Mouse (Mus musculus): ENCODE results near the gene Dennd1b.
A peak's percentile ranks its signal among the peaks of the same experiment; 100 is the strongest.

Dennd1b gene

GRCm38 (mm10) chr1:138963161-138963867 lies at the start of gene Dennd1b:
Gene Dennd1b, plus strand, starts transcription at chr1:138963435.
- DNase-seq (ENCODE audit: low spot score in 2 of 2), result peak; percentile 41 to 57

- DNase-seq (ENCODE audit: low spot score in 2 of 2), result no peak
Observed at GRCm38 (mm10) chr1:138915596-138915995, 47.6 kb upstream of the Dennd1b start.

- no peak for DNase-seq (ENCODE audit: low spot score in 2 of 2)
Observed at GRCm38 (mm10) chr1:138919601-138920000, 43.6 kb upstream of the Dennd1b start.

- DNase-seq (ENCODE audit: low spot score in 2 of 2), result no peak
Observed at GRCm38 (mm10) chr1:138920082-138920481, 43.2 kb upstream of the Dennd1b start.

GRCm38 (mm10) chr1:138920799-138921198 lies 42.4 kb upstream of the Dennd1b start:
- DNase-seq (ENCODE audit: low spot score in 2 of 2), result no peak

- no peak for DNase-seq (ENCODE audit: low spot score in 2 of 2)
Observed at GRCm38 (mm10) chr1:138922886-138923285, 40.3 kb upstream of the Dennd1b start.

- no peak for DNase-seq (ENCODE audit: low spot score in 2 of 2)
Observed at GRCm38 (mm10) chr1:138924282-138924681, 39.0 kb upstream of the Dennd1b start.

GRCm38 (mm10) chr1:138928671-138929483 lies 34.4 kb upstream of the Dennd1b start:
- DNase-seq (ENCODE audit: low spot score in 2 of 2), result no peak

GRCm38 (mm10) chr1:138929985-138930384 lies 33.2 kb upstream of the Dennd1b start:
- no peak for DNase-seq (ENCODE audit: low spot score in 2 of 2)

- no peak for DNase-seq (ENCODE audit: low spot score in 2 of 2)
Observed at GRCm38 (mm10) chr1:138930856-138931255, 32.4 kb upstream of the Dennd1b start.

- no peak for DNase-seq (ENCODE audit: low spot score in 2 of 2)
Observed at GRCm38 (mm10) chr1:138936169-138936568, 27.1 kb upstream of the Dennd1b start.

GRCm38 (mm10) chr1:138937686-138938370 lies 25.4 kb upstream of the Dennd1b start:
- DNase-seq (ENCODE audit: low spot score in 2 of 2), result no peak

GRCm38 (mm10) chr1:138939579-138940139 lies 23.6 kb upstream of the Dennd1b start:
- DNase-seq (ENCODE audit: low spot score in 2 of 2), result no peak

GRCm38 (mm10) chr1:138940407-138940806 lies 22.8 kb upstream of the Dennd1b start:
- DNase-seq (ENCODE audit: low spot score in 2 of 2), result no peak

- DNase-seq (ENCODE audit: low spot score in 2 of 2), result no peak
Observed at GRCm38 (mm10) chr1:138952173-138952572, 11.1 kb upstream of the Dennd1b start.

GRCm38 (mm10) chr1:138954978-138955377 lies 8.3 kb upstream of the Dennd1b start:
- no peak for DNase-seq (ENCODE audit: low spot score in 2 of 2)

GRCm38 (mm10) chr1:138955455-138955854 lies 7.8 kb upstream of the Dennd1b start:
- no peak for DNase-seq (ENCODE audit: low spot score in 2 of 2)

- DNase-seq (ENCODE audit: low spot score in 2 of 2), result no peak
Observed at GRCm38 (mm10) chr1:138956511-138956910, 6.7 kb upstream of the Dennd1b start.

- DNase-seq (ENCODE audit: low spot score in 2 of 2), result no peak
Observed at GRCm38 (mm10) chr1:138957111-138957510, 6.1 kb upstream of the Dennd1b start.

- no peak for DNase-seq (ENCODE audit: low spot score in 2 of 2)
Observed at GRCm38 (mm10) chr1:138958863-138959262, 4.4 kb upstream of the Dennd1b start.

GRCm38 (mm10) chr1:138959903-138960483 lies 3.2 kb upstream of the Dennd1b start:
- no peak for DNase-seq (ENCODE audit: low spot score in 2 of 2)

All from spleen, postnatal 14 days (tissue).